Mouse (Mus musculus): ENCODE results near the gene Wars. TPM values are rescaled to one million over a fixed set of nuclear protein-coding genes. Genes with fewer than 3 reads are reported as not detected.

Wars gene
- total and polyA plus RNA-seq, 2 experiments from 2014 or later: 43.0 to 80.1 TPM

GRCm38 (mm10) chr12:108833408-108833807, 60.6 kb downstream of the Wars start:
- H3K27ac ChIP-seq (ENCODE audit: low read depth): no peak overlapping the region
- H3K4me1 ChIP-seq (ENCODE audit: control insufficient read depth, insufficient read depth): peaks cover 26% of the 10 kb centered on the region
- no peak overlapping the region for H3K4me2 ChIP-seq (ENCODE audit: low read depth, low read length)
- ATAC-seq (ENCODE audit: insufficient read depth, low read depth) (no peak), DNase-seq (ENCODE audit: low spot score) (no peak)
- H3K9me3 ChIP-seq (replicated peaks; ENCODE audit: control insufficient read depth, low read length): 0 out of 2 replicates have a peak, but pooled peaks cover 1% of the 10 kb centered on the region
- no peak overlapping the region for H3K4me3 ChIP-seq (ENCODE audit: low read depth, low read length)
- TF ChIP-seq CTCF (IDR thresholded peaks at IDR 0.05; ENCODE audit: low read depth) (no peak), EP300 (IDR thresholded peaks at IDR 0.05; ENCODE audit: low read depth) (no peak)
- H3K9ac ChIP-seq (replicated peaks; ENCODE audit: low read depth, low read length): no peak overlapping the region
- WGBS: 74% methylated on average over 3 of the region's 3 CpGs
- 0 out of 2 replicates have a peak, but pooled peaks cover 2% of the 10 kb centered on the region for H3K36me3 ChIP-seq (replicated peaks; ENCODE audit: control insufficient read depth, insufficient read depth, low read length)
- no peaks in the 10 kb centered on the region for H3K27me3 ChIP-seq (ENCODE audit: control insufficient read depth, insufficient read depth, low read length)

GRCm38 (mm10) chr12:108832851-108833250, 61.1 kb downstream of the Wars start:
- Histone ChIP-seq H3K9me3 (replicated peaks; ENCODE audit: control insufficient read depth, low read length) (0 out of 2 replicates have a peak, but pooled peaks cover 3% of the 10 kb centered on the region), H3K27me3 (ENCODE audit: control insufficient read depth, insufficient read depth, low read length) (no peaks in the 10 kb centered on the region), H3K4me3 (ENCODE audit: low read depth, low read length) (no peak overlapping the region), H3K4me2 (ENCODE audit: low read depth, low read length) (no peak overlapping the region), H3K4me1 (ENCODE audit: control insufficient read depth, insufficient read depth) (peaks cover 23% of the 10 kb centered on the region), H3K27ac (ENCODE audit: low read depth) (no peak overlapping the region), H3K9ac (replicated peaks; ENCODE audit: low read depth, low read length) (no peak overlapping the region), H3K36me3 (replicated peaks; ENCODE audit: control insufficient read depth, insufficient read depth, low read length) (0 out of 2 replicates have a peak, but pooled peaks cover 6% of the 10 kb centered on the region)
- ATAC-seq (ENCODE audit: insufficient read depth, low read depth) (no peak), DNase-seq (ENCODE audit: low spot score) (no peak)
- TF ChIP-seq EP300 (IDR thresholded peaks at IDR 0.05; ENCODE audit: low read depth) (no peak), CTCF (IDR thresholded peaks at IDR 0.05; ENCODE audit: low read depth) (no peak)
- WGBS: 87% methylated on average over 8 of the region's 8 CpGs

- TF ChIP-seq CTCF (IDR thresholded peaks at IDR 0.05; ENCODE audit: low read depth) (no peak), EP300 (IDR thresholded peaks at IDR 0.05; ENCODE audit: low read depth) (no peak)
- Histone ChIP-seq H3K27me3 (ENCODE audit: control insufficient read depth, insufficient read depth, low read length) (no peaks in the 10 kb centered on the region), H3K36me3 (replicated peaks; ENCODE audit: control insufficient read depth, insufficient read depth, low read length) (0 out of 2 replicates have a peak, but pooled peaks cover 6% of the 10 kb centered on the region), H3K27ac (ENCODE audit: low read depth) (no peak overlapping the region), H3K4me1 (ENCODE audit: control insufficient read depth, insufficient read depth) (peaks cover 16% of the 10 kb centered on the region), H3K9me3 (replicated peaks; ENCODE audit: control insufficient read depth, low read length) (0 out of 2 replicates have a peak, but pooled peaks cover 3% of the 10 kb centered on the region), H3K4me3 (ENCODE audit: low read depth, low read length) (no peak overlapping the region), H3K9ac (replicated peaks; ENCODE audit: low read depth, low read length) (no peak overlapping the region), H3K4me2 (ENCODE audit: low read depth, low read length) (no peak overlapping the region)
- ATAC-seq (ENCODE audit: insufficient read depth, low read depth) (no peak), DNase-seq (ENCODE audit: low spot score) (no peak)
- 68% methylated on average over 9 of the region's 9 CpGs for WGBS
Measured at GRCm38 (mm10) chr12:108831966-108832643, 61.9 kb downstream of the Wars start.

GRCm38 (mm10) chr12:108830358-108830757, 63.6 kb downstream of the Wars start:
- peaks cover 8% of the 10 kb centered on the region for H3K4me1 ChIP-seq (ENCODE audit: control insufficient read depth, insufficient read depth)
- WGBS: 82% methylated on average over 6 of the region's 6 CpGs

GRCm38 (mm10) chr12:108829636-108830035, 64.3 kb downstream of the Wars start:
- Histone ChIP-seq H3K4me1 (ENCODE audit: control insufficient read depth, insufficient read depth) (peaks cover under 1% of the 10 kb centered on the region; the same call in 1 of the 2 replicates), H3K27ac (ENCODE audit: low read depth) (no peak overlapping the region), H3K36me3 (replicated peaks; ENCODE audit: control insufficient read depth, insufficient read depth, low read length) (0 out of 2 replicates have a peak, but pooled peaks cover 11% of the 10 kb centered on the region), H3K9ac (replicated peaks; ENCODE audit: low read depth, low read length) (no peak overlapping the region), H3K27me3 (ENCODE audit: control insufficient read depth, insufficient read depth, low read length) (no peaks in the 10 kb centered on the region), H3K9me3 (replicated peaks; ENCODE audit: control insufficient read depth, low read length) (0 out of 2 replicates have a peak, but pooled peaks cover 3% of the 10 kb centered on the region), H3K4me3 (ENCODE audit: low read depth, low read length) (no peak overlapping the region), H3K4me2 (ENCODE audit: low read depth, low read length) (no peak overlapping the region)
- ATAC-seq (ENCODE audit: insufficient read depth, low read depth) (no peak), DNase-seq (ENCODE audit: low spot score) (no peak)
- TF ChIP-seq EP300 (IDR thresholded peaks at IDR 0.05; ENCODE audit: low read depth) (no peak), CTCF (IDR thresholded peaks at IDR 0.05; ENCODE audit: low read depth) (no peak)
- WGBS: 70% methylated on average over 5 of the region's 5 CpGs

More at GRCm38 (mm10) chr12:108830358-108830757, 63.6 kb downstream of the Wars start:
- 0 out of 2 replicates have a peak, but pooled peaks cover 11% of the 10 kb centered on the region for H3K36me3 ChIP-seq (replicated peaks; ENCODE audit: control insufficient read depth, insufficient read depth, low read length)
- H3K4me2 ChIP-seq (ENCODE audit: low read depth, low read length): no peak overlapping the region
- TF ChIP-seq CTCF (IDR thresholded peaks at IDR 0.05; ENCODE audit: low read depth): no peak
- TF ChIP-seq EP300 (IDR thresholded peaks at IDR 0.05; ENCODE audit: low read depth): no peak
- no peak overlapping the region for H3K27ac ChIP-seq (ENCODE audit: low read depth)
- H3K27me3 ChIP-seq (ENCODE audit: control insufficient read depth, insufficient read depth, low read length): no peaks in the 10 kb centered on the region
- no peak overlapping the region for H3K9ac ChIP-seq (replicated peaks; ENCODE audit: low read depth, low read length)
- no peak for ATAC-seq (ENCODE audit: insufficient read depth, low read depth)
- DNase-seq (ENCODE audit: low spot score): no peak
- H3K4me3 ChIP-seq (ENCODE audit: low read depth, low read length): no peak overlapping the region
- H3K9me3 ChIP-seq (replicated peaks; ENCODE audit: control insufficient read depth, low read length): 0 out of 2 replicates have a peak, but pooled peaks cover 3% of the 10 kb centered on the region
